Mouse (Mus musculus) adipocyte (in vitro differentiated cells): ENCODE measurements around the gene Cd2.

Source experiments
- DNase-seq: peaks from one replicate; pipeline ENCODE4 v3.0.0-alpha.2; 2016; ENCODE audit warnings: low spot score

The Cd2 gene

DNA sequence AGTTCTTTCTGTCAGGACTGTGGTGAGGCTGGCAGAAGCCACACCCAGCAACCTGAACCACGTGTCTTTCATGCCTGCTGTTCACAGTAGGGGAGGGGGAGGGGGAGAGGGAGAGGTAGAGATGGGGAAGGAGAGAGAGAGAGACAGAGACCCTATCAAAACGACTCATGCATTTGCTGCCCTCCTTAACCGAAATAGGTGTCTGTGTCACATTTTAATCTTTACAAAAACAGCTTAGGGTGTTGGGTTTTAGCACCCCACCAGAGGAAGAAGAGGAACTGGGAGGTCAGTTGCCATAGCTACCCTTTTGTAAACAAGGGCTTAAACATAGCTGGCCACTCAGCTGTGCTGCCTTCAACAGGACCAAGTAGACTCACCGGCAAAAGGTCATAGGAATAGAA, at the start of gene Cd2:
Cd2 (minus strand) TSS at position 29 of the 401 bp plus-strand sequence.
- no peak for DNase-seq

DNA sequence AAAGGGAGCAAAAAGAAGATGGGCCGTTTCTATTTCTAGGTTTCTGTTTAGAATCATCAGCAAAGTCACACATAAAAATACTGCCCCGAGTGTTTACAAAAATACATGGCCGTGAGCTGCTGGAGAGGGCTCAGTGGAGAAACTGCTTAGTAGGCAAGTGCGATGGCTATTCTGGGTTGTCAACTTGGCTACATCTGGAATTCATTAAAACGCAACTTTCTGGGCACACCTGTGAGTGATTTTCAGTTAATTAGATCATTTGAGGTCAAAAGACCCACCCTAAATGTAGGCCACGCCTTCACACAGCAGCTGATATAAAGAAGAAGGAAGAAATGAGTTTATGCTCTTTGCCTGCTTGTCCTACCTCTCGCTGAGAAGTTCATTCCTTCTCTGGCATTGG, 40.9 kb upstream of the Cd2 start:
- DNase-seq, result no peak

GRCm38 (mm10) chr3:101327248-101327647, 39.5 kb upstream of the Cd2 start:
- DNase-seq, result no peak

- DNase-seq, result no peak
These were observed 34.7 kb upstream of the Cd2 start for GRCm38 (mm10) chr3:101322437-101322836.

- no peak for DNase-seq
These were observed 33.1 kb upstream of the Cd2 start for GRCm38 (mm10) chr3:101320874-101321273.

DNA sequence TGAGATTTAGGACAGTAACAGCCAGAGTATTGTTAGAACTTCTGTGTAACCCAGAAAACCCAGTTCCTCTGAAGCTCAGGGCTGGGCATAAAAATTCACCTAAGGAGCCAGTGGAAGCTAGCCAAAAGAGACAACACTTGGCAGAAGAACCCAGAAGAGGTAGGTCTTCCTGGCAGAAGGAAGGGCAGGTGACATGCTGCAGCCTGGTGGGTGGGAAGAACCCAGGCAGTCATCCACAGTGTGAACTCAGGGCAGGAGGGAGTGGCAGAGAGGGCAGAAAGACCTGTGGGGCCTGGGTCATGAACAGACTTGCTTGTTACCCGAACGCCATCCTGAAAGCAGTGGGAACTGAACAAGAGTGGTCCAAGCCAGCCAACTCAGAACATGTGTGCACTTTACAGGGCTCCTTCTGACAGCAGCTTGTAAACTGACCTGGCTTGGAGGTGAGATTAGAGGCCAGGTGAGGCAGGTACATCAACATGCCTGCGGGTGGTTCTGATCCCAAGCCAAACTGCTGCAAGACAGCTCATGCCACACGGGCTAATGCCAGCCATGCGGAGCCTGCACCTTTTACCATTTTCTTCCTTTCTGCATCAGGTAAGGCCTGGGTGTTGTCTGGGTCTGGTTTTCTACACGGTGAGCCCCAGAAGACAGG, 30.9 kb upstream of the Cd2 start:
- no peak for DNase-seq

GRCm38 (mm10) chr3:101318115-101318514, 30.4 kb upstream of the Cd2 start:
- no peak for DNase-seq

DNA sequence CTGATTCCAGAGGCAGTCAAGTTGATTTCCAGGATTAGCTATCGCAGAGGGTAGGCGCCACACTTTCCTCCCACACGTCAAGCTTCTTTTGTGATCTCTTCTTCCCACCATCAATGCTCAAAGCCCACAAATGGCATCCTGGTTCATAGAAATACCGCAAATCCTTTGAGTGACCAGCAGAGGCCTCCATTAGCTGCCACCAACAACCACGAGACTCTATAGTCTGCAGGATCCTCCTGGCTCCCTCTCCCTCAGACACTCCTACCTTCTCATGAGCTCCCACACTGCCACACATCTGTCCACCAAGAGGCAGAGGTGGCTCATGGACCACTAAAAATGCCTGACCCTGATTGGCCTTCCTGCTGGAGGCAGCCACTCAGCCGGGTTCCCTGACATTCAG, 27.2 kb upstream of the Cd2 start:
- no peak for DNase-seq

DNA sequence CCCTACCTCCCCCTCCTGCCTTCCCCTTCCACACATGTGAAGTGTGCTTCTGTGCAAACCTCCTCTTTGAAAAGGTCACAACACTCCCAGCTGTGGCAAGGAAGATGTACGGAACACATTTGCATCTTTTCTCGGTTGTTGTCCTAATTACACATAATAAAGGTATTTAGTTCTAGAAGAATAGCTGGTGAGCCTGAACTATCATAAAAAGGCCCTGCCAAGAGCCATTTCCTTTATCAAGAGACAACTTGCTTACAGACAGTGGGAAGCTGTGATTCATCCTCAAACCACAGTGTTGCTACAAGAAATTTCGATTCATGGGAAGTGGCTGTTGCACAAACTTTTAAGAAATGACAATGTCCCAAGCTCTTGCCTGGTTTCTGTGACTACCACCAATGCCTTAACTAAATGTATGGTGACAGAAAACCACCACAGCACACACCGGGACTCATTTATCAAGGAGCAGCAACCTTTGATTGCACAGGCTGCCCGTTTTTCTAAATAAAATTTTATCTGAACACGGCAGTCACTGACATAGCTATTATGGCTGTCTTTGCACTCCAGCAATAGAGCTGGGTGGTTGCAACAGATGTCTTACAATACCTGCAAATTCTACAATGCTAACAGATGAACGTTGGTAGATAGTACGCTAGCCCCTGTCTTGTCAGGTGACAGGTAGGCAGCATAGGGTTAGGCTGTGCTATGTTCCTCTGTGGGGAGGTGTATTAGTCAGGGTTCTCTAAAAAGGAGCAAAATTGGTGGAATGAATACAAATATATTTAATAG, 25.7 kb upstream of the Cd2 start:
- no peak for DNase-seq

DNA sequence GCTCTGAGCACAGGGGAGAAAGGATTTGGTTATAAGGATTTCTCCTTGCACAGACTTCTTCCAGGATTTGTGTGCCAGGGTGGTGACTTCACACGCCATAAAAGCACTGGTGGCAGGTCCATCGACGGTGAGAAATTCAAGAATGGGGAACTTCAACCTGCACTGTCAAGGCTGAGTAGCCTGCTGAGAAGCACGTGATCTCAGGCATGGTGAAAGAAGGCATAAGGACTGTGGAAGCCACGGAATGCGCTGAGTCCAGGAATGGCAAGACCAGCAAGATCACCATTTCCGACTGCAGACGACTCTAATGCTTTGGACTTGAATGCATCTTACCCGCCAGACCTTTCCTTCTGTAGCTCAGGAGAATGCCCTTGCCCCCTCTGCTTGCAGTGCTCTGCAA, 23.2 kb upstream of the Cd2 start:
- DNase-seq, result no peak

DNA sequence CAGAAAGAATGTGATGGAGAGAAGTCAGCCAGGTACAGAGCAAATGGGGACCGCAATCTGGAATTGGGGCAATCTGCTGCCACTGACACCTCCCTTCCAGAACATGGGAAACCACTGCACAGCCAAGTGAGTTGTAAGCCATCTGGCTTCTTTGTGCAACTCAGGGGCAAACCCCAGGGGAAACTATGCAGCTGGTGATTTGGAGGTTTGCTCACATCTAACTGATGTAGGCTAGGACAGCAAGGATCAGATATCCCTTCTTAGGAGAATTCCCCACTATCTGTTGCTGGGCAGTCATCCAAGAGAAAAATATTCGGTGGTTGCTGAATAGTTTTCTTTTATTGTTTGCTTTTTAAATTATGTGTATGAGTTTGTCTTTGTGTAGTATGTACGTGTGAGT, 21.9 kb upstream of the Cd2 start:
- no peak for DNase-seq

GRCm38 (mm10) chr3:101306090-101306489, 18.4 kb upstream of the Cd2 start:
- DNase-seq, result no peak

DNA sequence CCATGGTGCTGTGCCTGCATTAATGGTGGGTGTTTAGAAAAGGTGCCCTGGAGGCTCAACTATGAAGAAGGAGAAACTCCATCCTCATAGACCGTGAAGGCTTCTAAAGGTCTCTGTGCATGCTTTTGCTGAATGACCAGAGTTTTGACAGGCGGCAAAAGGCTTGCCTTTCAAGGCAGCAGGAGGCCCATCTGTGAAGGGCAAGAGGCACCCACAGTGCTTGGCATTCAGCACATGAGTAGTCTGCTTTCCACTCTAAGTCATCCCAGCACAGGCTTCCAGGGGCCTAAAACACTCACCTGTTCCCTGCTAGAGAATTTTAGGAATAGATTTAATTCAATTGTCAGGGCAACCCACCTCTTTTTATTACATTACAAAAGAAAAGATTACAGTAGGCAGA, 17.3 kb upstream of the Cd2 start:
- DNase-seq, result no peak

GRCm38 (mm10) chr3:101304156-101304555, 16.4 kb upstream of the Cd2 start:
- DNase-seq, result no peak

- DNase-seq, result no peak
These were observed 12.7 kb upstream of the Cd2 start for GRCm38 (mm10) chr3:101300271-101301071.

GRCm38 (mm10) chr3:101299591-101299990, 11.9 kb upstream of the Cd2 start:
- peak; percentile 14 for DNase-seq

DNA sequence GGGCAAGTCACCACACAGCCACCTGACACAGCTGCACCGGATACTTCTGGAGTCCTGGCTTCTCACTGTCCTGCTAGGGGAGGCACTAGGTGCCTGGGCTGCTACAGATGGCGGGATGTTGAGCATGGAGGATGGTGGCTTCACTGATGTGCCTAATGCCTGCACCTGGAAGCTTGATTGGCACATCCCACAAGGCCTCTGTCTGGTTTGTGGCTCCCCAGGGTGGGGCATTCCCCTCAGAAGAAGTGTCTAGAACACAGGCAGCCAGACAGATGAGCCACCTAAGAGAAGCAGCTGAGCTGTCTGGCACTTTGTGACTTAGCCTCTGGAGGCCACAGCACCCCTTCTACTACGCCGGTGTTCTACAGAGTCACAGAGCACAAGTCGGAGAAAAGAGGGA, 9.5 kb upstream of the Cd2 start:
- DNase-seq, result no peak

DNA sequence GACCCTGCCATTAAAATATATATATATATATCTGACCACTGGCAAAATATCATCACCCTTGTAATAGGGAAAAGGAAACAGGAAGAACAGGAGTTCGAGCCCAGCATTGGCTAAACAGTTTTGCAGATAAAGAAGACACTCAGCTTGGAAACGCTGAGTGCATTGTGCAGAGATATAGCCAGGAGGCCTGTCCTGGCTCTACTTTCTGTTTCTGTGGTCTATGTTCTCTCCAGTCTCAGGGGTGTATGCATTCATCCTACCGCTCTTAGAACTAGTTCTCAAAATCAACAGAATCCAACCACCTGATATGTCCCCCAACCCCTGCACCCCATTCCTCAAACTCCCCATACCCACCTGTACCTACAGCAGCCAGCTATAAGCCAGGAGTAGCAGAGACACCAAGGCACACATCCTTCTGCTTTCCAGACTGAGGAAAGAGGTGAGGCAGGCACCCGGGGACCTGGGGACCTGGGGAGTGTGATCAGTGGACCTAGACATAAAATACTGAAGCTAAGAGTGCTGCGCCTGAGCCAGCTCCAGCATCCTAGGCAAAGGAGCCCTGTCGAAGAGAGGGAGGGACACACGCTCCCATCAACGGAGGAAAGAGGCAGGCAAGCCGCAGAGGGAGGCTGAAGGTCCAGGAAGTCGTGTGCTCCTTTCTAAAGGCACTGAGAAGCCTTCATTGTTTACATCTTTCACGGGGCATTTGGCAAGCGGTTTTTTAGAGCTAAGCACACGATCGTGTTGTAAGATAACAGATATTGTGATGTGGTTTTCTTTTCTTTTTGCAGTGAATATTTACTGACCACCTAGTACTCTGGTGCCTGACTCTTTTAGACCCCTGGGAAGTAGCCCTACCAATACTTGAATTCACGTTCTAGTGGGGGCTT, 8.4 kb upstream of the Cd2 start:
- DNase-seq, result no peak

- DNase-seq, result peak; percentile 90
These were observed 7.7 kb upstream of the Cd2 start for GRCm38 (mm10) chr3:101295366-101295867.

- peak; percentile 44 for DNase-seq
These were observed 7.0 kb upstream of the Cd2 start for GRCm38 (mm10) chr3:101294487-101295365.
